Mouse (Mus musculus) embryonic fibroblast, embryonic 13.5 days (primary cell): ENCODE data around the gene Arhgap23.

Source experiments
- CTCF ChIP-seq: IDR thresholded peaks from 2 replicates; pipeline ENCODE4 v1.5.1; 2011; ENCODE audit warnings: mild to moderate bottlenecking, control low read depth, low read length, moderate library complexity, borderline replicate concordance; ENCODE audit not compliant: insufficient read depth
- POLR2A ChIP-seq: IDR thresholded peaks from 2 replicates; pipeline ENCODE4 v1.6.1; 2011; ENCODE audit warnings: low read depth, mild to moderate bottlenecking, control low read depth, low read length, moderate library complexity

GRCm38 (mm10) chr11:97383017-97383416 is 32.3 kb upstream of the Arhgap23 start:
- TF ChIP-seq POLR2A (no peak), CTCF (no peak)
